Mouse (Mus musculus): ENCODE measurements around the gene Rsg1.

- TF ChIP-seq CTCF (IDR thresholded peaks at IDR 0.05; ENCODE audit: borderline replicate concordance, insufficient read depth, low read length) (no peak), POLR2A (IDR thresholded peaks at IDR 0.05; ENCODE audit: low read depth, low read length) (no peak)
Observed at GRCm38 (mm10) chr4:141241861-141242260, 28.1 kb downstream of the Rsg1 start.
